Mouse (Mus musculus): ENCODE results near the gene Med12l.

The Med12l gene

DNA sequence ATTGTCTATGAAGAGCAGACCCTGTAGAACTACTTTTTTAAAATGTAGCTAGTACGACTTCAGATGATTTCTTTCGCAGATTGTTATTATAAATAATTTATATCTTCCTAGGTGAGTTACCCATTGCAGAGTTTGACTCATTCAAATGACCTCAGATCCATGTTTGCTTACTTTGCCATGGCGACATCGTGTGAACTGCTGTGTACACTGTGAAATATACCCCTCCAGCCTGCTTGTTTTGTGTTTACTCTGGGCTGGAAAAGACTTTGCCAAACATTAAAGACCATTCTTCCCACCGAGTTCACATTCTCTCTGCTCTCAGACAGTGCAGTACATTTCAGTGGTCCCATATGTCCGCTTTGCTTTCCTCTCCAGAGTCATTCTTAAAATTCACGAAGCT, 310.5 kb downstream of the Med12l start:
- no peak for DNase-seq (ENCODE audit: low spot score)

DNA sequence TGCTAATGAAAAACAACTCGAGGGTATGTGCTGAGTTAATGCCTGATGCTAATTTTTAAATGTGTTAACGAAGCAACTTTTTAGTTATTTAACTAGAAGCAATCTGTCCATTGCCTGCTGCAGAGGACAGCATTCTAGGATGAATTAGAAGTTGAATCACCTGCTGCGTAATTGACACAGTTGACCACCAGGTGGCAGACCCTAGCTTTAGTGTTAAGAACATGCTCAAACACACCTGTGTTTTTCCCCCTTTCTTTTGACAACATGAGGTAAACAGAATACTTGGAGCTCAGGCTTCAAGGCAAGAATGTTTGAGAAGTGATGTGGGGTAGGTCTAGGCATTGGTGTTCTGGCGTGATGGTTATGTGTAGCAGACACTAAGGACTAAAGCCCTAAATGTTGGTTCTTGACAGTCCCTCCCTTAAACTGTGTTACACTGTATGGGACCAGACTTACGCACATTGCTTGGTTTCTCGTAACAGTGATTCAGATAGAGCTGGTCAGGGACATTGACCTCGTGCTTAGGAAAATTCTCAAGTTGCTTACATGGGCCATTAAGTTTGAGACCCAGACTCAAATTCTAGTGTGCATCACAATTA, 315.8 kb downstream of the Med12l start:
- DNase-seq (ENCODE audit: low spot score), result peak; percentile 30

DNA sequence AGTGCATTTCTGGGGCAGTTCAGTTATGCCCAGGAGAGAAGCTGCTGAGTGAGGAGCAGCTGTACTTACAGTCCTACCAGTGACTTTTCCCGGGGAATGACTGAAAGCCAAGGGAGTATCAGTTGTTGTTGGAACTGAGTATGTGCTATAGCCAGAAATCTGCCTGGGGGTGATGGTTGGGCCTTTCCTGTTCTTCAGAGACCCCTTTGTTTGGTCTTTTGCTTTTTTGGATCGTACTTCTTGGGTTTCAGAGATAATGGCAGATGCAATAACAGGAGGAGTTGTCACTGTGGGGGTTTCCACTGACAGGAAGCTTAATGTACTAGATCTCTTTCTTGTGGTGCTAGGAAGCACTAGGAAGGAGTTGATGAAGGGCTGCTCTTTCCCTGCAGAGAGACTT, 322.9 kb downstream of the Med12l start:
- no peak for DNase-seq (ENCODE audit: low spot score)

DNA sequence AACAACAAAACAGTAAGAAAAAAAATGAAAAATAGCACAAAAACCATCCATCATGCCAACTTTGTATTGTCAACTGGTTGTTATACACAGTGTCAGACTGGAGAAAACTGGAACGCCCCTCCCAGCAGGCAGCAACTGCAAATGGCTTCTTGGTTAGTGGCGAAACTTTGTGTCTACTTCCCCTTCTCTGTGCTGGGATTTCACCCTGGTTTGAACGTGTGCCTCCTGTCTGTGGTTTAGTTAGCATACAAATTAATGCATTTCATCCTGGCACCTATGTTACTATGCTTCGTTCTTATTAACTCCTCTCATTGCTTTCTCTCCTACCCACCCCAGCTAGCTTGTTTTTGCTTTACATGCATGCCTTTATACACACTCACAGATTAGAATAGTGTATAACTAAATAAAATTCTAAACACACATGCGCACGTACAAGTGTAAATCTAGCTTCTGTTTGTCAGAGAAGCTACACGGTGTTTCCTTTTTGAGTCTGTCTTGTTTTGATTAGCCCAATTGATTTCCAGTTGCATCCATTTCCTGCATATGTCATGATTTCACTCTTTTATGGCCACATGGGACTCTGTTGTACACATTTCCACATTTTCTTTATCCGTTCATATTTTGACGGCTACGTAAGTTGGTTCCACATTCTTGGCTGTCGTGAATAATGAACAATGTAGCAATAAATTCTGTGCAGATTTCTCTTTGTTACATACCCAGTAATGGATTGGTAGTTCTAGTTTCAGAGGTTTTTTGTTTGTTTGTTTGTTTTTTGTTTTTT, 336.2 kb downstream of the Med12l start:
- DNase-seq (ENCODE audit: low spot score), result peak; percentile 21

DNA sequence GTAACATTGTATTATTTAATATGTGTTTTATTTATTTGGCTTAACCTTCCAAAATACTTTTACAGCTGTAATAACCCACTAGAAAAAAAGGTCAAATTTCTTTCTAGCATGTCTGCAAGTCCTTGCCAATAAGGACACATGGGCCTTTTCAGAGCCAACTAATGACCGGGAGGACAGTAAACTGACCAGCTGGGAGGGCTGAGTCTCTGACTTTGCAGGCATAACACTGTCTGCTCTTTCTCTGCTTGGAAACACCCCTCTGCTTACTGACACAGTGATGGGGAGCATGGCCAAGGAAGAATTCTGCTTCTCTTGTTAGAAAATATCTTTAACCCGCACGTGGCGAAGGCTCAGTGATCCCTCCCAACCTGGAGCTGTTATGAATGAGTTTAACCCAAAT, 337.4 kb downstream of the Med12l start:
- DNase-seq (ENCODE audit: low spot score), result peak; percentile 52

DNA sequence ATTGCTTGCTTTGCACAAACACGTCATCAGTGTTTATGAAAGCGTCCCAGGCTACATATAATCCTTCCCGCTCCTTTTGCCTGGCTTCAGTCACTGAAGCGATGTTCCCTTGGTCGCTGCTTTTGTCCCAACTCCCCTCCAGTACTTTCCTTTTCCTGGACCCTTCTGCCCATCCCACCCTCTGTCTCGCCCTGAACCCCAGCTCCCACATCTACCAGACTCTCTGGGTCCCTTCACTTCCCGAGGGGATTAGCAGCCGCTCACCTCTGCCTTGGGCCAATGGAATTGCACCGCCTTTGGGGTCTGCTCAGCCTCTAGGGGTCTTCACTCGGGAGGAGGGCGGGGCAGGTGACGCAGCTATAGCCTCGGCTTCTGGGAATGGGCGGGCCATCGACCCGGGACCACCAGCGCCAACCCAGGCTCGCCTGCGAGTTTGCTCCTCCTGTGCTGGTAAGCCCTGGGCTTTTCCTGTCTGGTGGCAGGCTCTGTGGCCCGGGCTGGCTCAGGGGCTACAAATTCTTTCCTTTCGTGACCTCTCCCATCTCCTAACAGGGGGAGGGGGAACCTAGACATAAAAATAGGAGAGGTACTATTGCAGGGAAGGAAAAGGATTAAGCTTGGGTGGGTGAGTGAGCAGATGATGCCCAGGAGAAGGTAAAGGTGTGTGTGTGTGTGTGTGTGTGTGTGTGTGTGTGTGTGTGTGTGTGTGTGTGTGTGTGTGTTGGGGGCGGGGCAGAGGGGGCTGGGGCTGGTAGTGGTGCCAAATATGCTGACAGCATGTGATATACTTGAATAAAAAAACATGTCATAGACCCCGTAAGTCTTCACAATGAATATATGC, 338.7 kb downstream of the Med12l start, which contains the start of gene Igsf10:
TSS of gene Igsf10 (minus strand) at position 330 of the 841 bp plus-strand sequence.
- no peak for DNase-seq (ENCODE audit: low spot score)

DNA sequence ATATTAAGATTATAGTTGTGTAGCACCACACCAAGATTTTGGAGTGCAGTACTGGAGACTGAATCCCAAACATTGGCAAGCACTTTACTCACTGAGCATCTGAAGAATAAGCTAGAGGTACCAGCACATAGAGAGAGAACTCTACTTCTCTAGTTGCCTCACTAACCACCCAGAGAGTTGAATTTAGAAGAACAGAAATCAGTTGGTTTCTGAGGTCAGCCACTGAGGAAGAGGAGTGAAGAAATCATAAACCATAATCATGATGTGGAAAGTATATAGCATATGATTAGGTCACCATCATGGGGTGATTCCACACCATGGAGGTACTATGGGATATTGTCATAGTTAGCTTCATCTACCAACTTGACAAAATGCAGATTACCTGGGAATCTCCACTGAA, 346.1 kb downstream of the Med12l start:
- no peak for DNase-seq (ENCODE audit: low spot score)

DNA sequence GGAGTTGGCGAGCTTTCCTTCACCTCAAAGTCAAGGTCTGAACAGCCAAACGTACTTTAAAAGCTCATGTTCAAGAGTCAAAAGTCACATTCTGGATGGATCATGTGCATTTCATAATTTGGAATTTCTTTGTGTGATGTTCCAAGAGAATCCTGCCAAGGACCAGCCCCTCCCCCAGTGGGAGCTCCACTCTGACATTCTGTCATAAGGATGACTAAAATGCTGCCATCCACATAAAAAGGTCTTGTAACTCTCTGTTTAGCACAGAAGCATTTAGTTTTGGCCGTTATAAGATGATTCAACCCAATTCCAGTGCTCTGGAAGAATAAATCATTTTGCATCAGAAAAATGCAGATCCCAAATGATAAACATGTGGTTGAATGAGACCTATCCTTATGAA, 348.5 kb downstream of the Med12l start:
- DNase-seq (ENCODE audit: low spot score), result peak; percentile 14

DNA sequence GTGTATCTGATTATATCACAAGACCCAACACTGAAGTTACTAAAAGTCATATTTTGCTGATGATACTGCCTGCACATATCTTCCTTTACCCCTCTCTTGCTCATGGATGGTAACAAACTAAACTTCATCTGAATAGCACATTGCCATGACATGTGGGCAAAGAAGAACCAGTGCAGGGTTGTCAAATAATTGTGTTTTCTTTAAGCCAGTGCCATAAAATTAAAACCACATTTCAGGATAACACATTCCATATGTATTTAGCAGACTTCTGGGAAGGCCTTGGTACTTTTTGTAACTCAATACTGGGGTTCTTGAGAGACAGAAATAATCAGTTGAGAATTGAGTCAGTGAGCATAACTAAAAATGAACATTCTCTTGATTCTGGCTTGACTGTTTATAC, 354.5 kb downstream of the Med12l start:
- DNase-seq (ENCODE audit: low spot score), result no peak

DNA sequence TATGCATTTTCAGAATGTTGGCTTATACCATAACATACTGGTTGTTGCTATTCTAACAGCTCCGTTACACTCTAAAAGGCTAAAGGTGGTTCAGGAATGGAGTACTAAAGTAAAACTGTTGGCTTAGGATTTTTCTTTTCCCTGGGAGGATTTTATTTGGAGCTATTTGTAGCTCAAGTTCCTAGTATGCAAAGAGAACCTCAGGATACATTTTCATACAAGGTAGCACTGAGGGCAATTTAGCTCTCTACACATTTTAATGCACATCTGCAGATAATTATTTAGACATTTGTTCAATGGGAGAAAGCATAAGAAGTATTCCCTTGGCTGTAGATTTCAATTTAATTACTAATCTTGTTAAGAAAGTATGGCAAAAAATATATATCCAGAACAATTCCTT, 356.3 kb downstream of the Med12l start:
- no peak for DNase-seq (ENCODE audit: low spot score)

Measured in lung, postnatal 25 days (tissue).